11 mouse cellular contexts compared by ENCODE assay signal in genomic region chr3:152189306-152189705, GRCm38 (mm10). TPM values are rescaled to one million over a fixed set of nuclear protein-coding genes. Genes with fewer than 3 reads are reported as not detected.
DNase-seq lines count a peak whose midpoint lies in the region; ATAC-seq and TF ChIP-seq lines count a peak whose summit lies in the region.
"Had no signal": no experiment of that assay in that cellular context is flagged by ENCODE, and none has a peak within 500 bp of the region (broad histone marks: within the 10 kb centered on the region; RNA-seq: fewer than 3 reads in every experiment).

No protein-coding gene starts in this region.

- TF ChIP-seq EP300 in liver, embryonic 14.5 days (IDR thresholded peaks at IDR 0.05; ENCODE audit: low read depth), result no peak

- 0 out of 2 replicates have a peak, but pooled peaks have one; percentile 12 for ATAC-seq in heart, embryonic 15.5 days (replicated peaks; ENCODE audit: insufficient number of reproducible peaks, insufficient read depth, low FRiP score, low read depth)
- no peak for ATAC-seq in liver, embryonic 14.5 days (ENCODE audit: insufficient read depth)

- H3K9ac ChIP-seq in heart, embryonic 15.5 days, result no peak overlapping the region
- H3K9ac ChIP-seq in liver, embryonic 14.5 days (replicated peaks), result peak overlapping the region; percentile 6

- no peak overlapping the region; the same call in 1 of the 2 replicates for H3K4me3 ChIP-seq in heart, embryonic 10.5 days
- H3K4me3 ChIP-seq in heart, embryonic 15.5 days, result peak overlapping the region; percentile 22; the same call in 1 of the 2 replicates
- peak overlapping the region; percentile 24 to 94 for H3K4me3 ChIP-seq in liver, embryonic 14.5 days (ENCODE audit: insufficient read depth in 1 of 2, low read depth in 2 of 2, low read length in 2 of 2)
- H3K4me3 ChIP-seq: forebrain, embryonic 10.5 days had no signal

- no peak overlapping the region for H3K27ac ChIP-seq in heart, embryonic 10.5 days
- H3K27ac ChIP-seq in heart, embryonic 15.5 days, result peak overlapping the region; percentile 76
- H3K27ac ChIP-seq in liver, embryonic 14.5 days, result no peak overlapping the region; the same call in 1 of the 2 replicates
- H3K27ac ChIP-seq: forebrain, embryonic 10.5 days had no signal

- 26% methylated on average over 4 of the region's 4 CpGs for WGBS in heart, embryonic 10.5 days
- 23% methylated on average over 4 of the region's 4 CpGs for WGBS in heart, embryonic 15.5 days
- 36% methylated on average over 4 of the region's 4 CpGs for WGBS in liver, embryonic 14.5 days (ENCODE audit: insufficient replicate concordance)

- no peaks in the 10 kb centered on the region for H3K9me3 ChIP-seq in heart, embryonic 10.5 days
- no peaks in the 10 kb centered on the region for H3K9me3 ChIP-seq in heart, embryonic 15.5 days (replicated peaks)
- no peaks in the 10 kb centered on the region for H3K9me3 ChIP-seq in liver, embryonic 14.5 days (ENCODE audit: control insufficient read depth, low read length)
- H3K9me3 ChIP-seq: forebrain, embryonic 10.5 days had no signal

- H3K36me3 ChIP-seq in heart, embryonic 10.5 days, result peaks cover 25% of the 10 kb centered on the region
- H3K36me3 ChIP-seq in heart, embryonic 15.5 days, result peaks cover 15% of the 10 kb centered on the region
- H3K36me3 ChIP-seq in liver, embryonic 14.5 days (replicated peaks; ENCODE audit: control insufficient read depth, insufficient read depth, low read depth), result peaks cover 24% of the 10 kb centered on the region

- DNase-seq in heart, adult 11 months, result peak; percentile 89
- DNase-seq in heart, embryonic 10.5 days (ENCODE audit: low spot score), result no peak
- peak; percentile 41 for DNase-seq in 416B (ENCODE audit: low read depth)
- no peak for DNase-seq in liver, embryonic 14.5 days (ENCODE audit: low read depth in 3 of 3, low spot score in 3 of 3)
- DNase-seq in thymus, postnatal 4 days, result no peak
- DNase-seq in cerebellum, adult 11-12 months, result no peak
- DNase-seq in urinary bladder, postnatal 36 days (ENCODE audit: low spot score in 2 of 2), result no peak
- DNase-seq: cerebellum, adult 9-10 months; layer of hippocampus, adult 9-11 months had no signal

- peaks cover 22% of the 10 kb centered on the region for H3K4me1 ChIP-seq in heart, embryonic 10.5 days
- H3K4me1 ChIP-seq in heart, embryonic 15.5 days (replicated peaks), result peaks cover 40% of the 10 kb centered on the region
- peaks cover 13 to 16% of the 10 kb centered on the region in 2 experiments for H3K4me1 ChIP-seq in liver, embryonic 14.5 days (replicated peaks; ENCODE audit: control insufficient read depth in 2 of 2, insufficient read depth in 2 of 2, low read length in 1 of 2)

- H3K27me3 ChIP-seq in heart, embryonic 10.5 days (ENCODE audit: insufficient read depth, poor library complexity, severe bottlenecking), result no peaks in the 10 kb centered on the region
- no peaks in the 10 kb centered on the region for H3K27me3 ChIP-seq in heart, embryonic 15.5 days
- H3K27me3 ChIP-seq in liver, embryonic 14.5 days (ENCODE audit: control insufficient read depth, insufficient read depth, low read length), result no peaks in the 10 kb centered on the region

- peak overlapping the region; percentile 41 for H3K4me2 ChIP-seq in heart, embryonic 15.5 days
- peak overlapping the region; percentile 87 for H3K4me2 ChIP-seq in liver, embryonic 14.5 days (ENCODE audit: low read depth)

- no peak for TF ChIP-seq CTCF in liver, embryonic 14.5 days (IDR thresholded peaks at IDR 0.05; ENCODE audit: low read depth)

RNA-seq across cellular contexts. Expression of gene Dnajb4, which starts 20.8 kb away (rescaled TPM):
- 30.5 and 32.1 TPM in 2 replicates for polyA plus RNA-seq in heart, embryonic 10.5 days (2016; fragmentation: Nextera tagmentation; extraction: Ambion mirVana)
- polyA plus RNA-seq in heart, embryonic 15.5 days (2015; fragmentation: Nextera tagmentation; extraction: Ambion mirVana), result 44.4 and 50.3 TPM in 2 replicates
- polyA plus RNA-seq in liver, embryonic 14.5 days (2012; rRNA removed), result 10.9 and 18.3 TPM in 2 replicates
- 29.9 and 34.3 TPM in 2 replicates for polyA plus RNA-seq in liver, embryonic 14.5 days (2014; fragmentation: Nextera tagmentation; extraction: Ambion mirVana)

RNA-seq across cellular contexts. Expression of gene Fubp1, which starts 20.9 kb away (rescaled TPM):
- polyA plus RNA-seq in heart, embryonic 10.5 days (2016; fragmentation: Nextera tagmentation; extraction: Ambion mirVana), result 179 and 249 TPM in 2 replicates
- polyA plus RNA-seq in heart, embryonic 15.5 days (2015; fragmentation: Nextera tagmentation; extraction: Ambion mirVana), result 106 and 115 TPM in 2 replicates
- polyA plus RNA-seq in liver, embryonic 14.5 days (2012; rRNA removed), result 47.3 and 50.8 TPM in 2 replicates
- polyA plus RNA-seq in liver, embryonic 14.5 days (2014; fragmentation: Nextera tagmentation; extraction: Ambion mirVana), result 64.6 and 65.3 TPM in 2 replicates

RNA-seq across cellular contexts. Expression of gene Gipc2, which starts 23.3 kb away (rescaled TPM):
- 4.2 and 10.8 TPM in 2 replicates for polyA plus RNA-seq in heart, embryonic 10.5 days (2016; fragmentation: Nextera tagmentation; extraction: Ambion mirVana)
- 4.6 and 5.0 TPM in 2 replicates for polyA plus RNA-seq in heart, embryonic 15.5 days (2015; fragmentation: Nextera tagmentation; extraction: Ambion mirVana)
- 5.1 and 7.7 TPM in 2 replicates for polyA plus RNA-seq in liver, embryonic 14.5 days (2012; rRNA removed)
- 16.9 and 17.8 TPM in 2 replicates for polyA plus RNA-seq in liver, embryonic 14.5 days (2014; fragmentation: Nextera tagmentation; extraction: Ambion mirVana)

Comparison
In these comparisons a context has a peak if more than half of its experiments do, and no peak if none do; other contexts are left out.
1. DNase-seq: peak in heart, adult 11 months (single experiment) and 416B (single experiment); none in heart, embryonic 10.5 days (single experiment), liver, embryonic 14.5 days (0 of 3), thymus, postnatal 4 days (single experiment), cerebellum, adult 11-12 months (single experiment) and urinary bladder, postnatal 36 days (0 of 2).